Mouse (Mus musculus): ENCODE measurements at regions not wholly inside any gene's neighbourhood (a gene's known extent, or its start where the extent isn't known, plus 50 kb on each side); places are given as distances from the start of the nearest gene placed in this dataset.
"Not testable (repeated sequence)": the region's sequence is repeated elsewhere in the genome, so short reads cannot be mapped to it uniquely, and the experiment has no call there.

DNA sequence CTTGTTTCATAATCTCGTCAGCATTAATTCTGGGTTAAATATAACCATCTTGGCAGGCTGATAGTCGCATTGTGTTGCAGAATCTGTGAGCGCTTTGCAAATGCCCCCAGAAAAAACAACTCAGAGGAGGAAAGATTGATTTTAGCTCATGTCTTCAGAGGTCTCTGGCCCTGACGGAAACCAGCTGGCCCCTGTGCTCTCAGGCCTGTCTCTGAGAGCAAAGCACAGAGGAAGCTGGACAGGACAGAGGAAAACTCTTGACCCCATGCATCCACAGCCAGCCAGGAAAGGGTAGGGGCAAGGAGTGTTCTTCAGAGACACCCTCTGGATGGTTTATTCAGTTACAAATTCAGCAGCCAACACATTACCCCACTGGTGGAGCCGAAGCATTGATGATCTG lies 300.4 kb upstream of the 3110018I06Rik start:
- no peaks in the 10 kb centered on the region for H3K36me3 ChIP-seq
- peaks cover 5% of the 10 kb centered on the region; the same call in 1 of the 2 replicates for H3K27me3 ChIP-seq
- no peak for ATAC-seq (ENCODE audit: insufficient number of reproducible peaks, insufficient read depth, low FRiP score, low TSS enrichment, low read depth)
- H3K4me2 ChIP-seq, result no peak overlapping the region
- H3K9me3 ChIP-seq, result no peaks in the 10 kb centered on the region
- peaks cover 22% of the 10 kb centered on the region for H3K4me1 ChIP-seq
- H3K4me3 ChIP-seq, result no peak overlapping the region
- H3K9ac ChIP-seq, result no peak overlapping the region
- H3K27ac ChIP-seq, result no peak overlapping the region
- 77% methylated on average over 5 of the region's 5 CpGs for WGBS

DNA sequence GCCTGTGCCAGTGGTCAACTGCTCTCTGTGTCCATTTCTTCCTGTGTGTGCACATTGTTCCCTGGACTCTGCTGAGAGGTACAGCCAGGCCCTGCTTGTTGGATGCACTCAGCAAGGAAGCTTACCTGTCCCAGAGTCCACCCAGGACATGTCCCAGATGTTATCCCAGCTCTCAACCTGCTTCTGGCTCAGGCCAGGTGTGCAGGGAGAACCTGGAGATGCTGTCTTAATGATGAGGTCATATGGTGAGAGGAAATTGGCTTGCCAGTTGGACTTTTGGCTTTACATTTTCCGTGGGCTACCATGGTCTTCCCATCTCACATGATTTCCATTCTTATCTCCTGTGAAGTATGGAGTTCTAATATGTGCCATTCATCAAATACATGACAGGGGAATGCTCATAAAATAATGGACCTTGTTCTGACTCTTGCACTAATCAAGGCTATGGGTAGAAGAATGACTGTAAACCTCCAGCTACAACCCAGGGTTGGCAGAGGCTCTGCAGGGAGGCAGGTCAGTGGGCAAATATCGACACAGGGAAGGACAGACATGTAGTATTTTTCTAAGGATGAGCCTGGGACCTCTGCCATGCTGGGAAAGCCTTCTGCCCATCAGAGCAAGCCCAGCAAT lies 289.9 kb upstream of the 3110018I06Rik start:
- ATAC-seq (ENCODE audit: insufficient number of reproducible peaks, insufficient read depth, low FRiP score, low TSS enrichment, low read depth), result no peak
- no peak overlapping the region for H3K27ac ChIP-seq

DNA sequence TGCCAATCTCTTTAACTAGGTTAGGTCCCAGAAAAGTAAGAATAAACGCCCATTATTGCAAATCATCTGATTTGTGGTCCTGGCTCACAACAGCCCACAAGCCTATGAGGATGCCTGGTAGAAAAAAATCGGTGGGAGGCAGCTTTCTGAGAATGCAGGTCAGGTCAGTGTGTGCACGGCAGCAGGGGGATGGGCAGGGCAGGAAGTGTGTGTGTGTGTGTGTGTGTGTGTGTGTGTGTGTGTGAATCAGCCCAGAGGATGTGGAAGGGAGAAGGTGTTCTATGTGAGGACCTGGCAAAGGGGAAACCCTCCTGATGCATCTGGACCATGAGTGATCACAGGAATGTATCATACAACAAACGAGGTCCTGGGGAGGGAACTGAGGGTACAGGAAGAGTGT lies 287.5 kb upstream of the 3110018I06Rik start:
- Histone ChIP-seq H3K9me3 (no peaks in the 10 kb centered on the region), H3K9ac (no peak overlapping the region), H3K4me1 (no peaks in the 10 kb centered on the region), H3K27me3 (no peaks in the 10 kb centered on the region), H3K4me2 (no peak overlapping the region), H3K36me3 (no peaks in the 10 kb centered on the region), H3K4me3 (no peak overlapping the region), H3K27ac (no peak overlapping the region)
- ATAC-seq (ENCODE audit: insufficient number of reproducible peaks, insufficient read depth, low FRiP score, low TSS enrichment, low read depth), result no peak
- 50% methylated on average over 4 of the region's 4 CpGs for WGBS

More for the DNA sequence above, 289.9 kb upstream of the 3110018I06Rik start:
- H3K4me2 ChIP-seq, result no peak overlapping the region
- H3K9me3 ChIP-seq, result no peaks in the 10 kb centered on the region
- H3K4me3 ChIP-seq, result no peak overlapping the region
- H3K4me1 ChIP-seq, result no peaks in the 10 kb centered on the region
- no peak overlapping the region for H3K9ac ChIP-seq
- no peaks in the 10 kb centered on the region for H3K36me3 ChIP-seq
- WGBS, result 85% methylated on average over 2 of the region's 2 CpGs
- H3K27me3 ChIP-seq, result no peaks in the 10 kb centered on the region

DNA sequence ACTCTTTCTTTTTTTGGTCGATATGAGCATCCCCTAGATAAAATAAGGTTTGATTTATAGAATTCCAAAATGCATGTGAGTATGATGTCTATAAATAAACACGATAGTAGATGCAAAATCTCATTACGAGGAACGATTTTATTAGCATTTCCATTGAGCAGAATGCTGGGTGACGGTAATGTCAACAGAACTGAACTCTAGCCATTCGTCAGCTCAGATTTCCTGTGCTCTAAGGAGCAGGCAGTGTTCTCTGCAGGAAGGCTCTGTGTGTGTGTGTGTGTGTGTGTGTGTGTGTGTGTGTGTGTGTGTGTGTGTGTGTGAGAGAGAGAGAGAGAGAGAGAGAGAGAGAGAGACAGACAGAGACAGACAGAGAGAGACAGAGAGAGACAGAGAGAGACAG lies 279.6 kb upstream of the 3110018I06Rik start:
- not testable (repeated sequence) for H3K9ac ChIP-seq; ATAC-seq (ENCODE audit: insufficient number of reproducible peaks, insufficient read depth, low FRiP score, low TSS enrichment, low read depth); H3K9me3 ChIP-seq; H3K4me2 ChIP-seq; H3K36me3 ChIP-seq; H3K27ac ChIP-seq; H3K4me3 ChIP-seq; H3K27me3 ChIP-seq
- 34% methylated on average over 6 of the region's 6 CpGs for WGBS
- H3K4me1 ChIP-seq, result peaks cover 11% of the 10 kb centered on the region; the same call in 1 of the 2 replicates

DNA sequence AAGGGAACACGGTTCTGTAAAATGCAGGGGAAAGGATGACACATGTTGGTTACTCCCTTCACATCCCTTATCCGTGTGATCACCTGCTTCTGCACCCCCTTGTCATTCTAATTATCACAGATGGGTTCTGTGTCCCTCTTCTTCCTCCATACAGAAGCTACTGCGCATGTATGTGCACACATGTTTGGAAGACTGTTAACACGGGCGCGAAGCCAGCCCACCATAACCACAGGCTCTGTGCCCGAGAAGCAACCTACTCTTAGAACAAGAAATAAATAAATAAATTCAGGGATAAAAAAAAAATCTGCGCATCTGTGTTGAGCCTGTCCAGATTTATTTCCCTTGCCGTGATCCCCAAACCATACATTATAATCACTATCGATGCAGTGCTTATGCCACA lies 275.6 kb upstream of the 3110018I06Rik start:
- Histone ChIP-seq H3K4me2 (no peak overlapping the region), H3K4me3 (no peak overlapping the region), H3K4me1 (peaks cover 18% of the 10 kb centered on the region), H3K27ac (no peak overlapping the region), H3K36me3 (no peaks in the 10 kb centered on the region), H3K9me3 (no peaks in the 10 kb centered on the region), H3K27me3 (no peaks in the 10 kb centered on the region), H3K9ac (no peak overlapping the region)
- ATAC-seq (ENCODE audit: insufficient number of reproducible peaks, insufficient read depth, low FRiP score, low TSS enrichment, low read depth), result no peak
- WGBS, result 83% methylated on average over 10 of the region's 10 CpGs

DNA sequence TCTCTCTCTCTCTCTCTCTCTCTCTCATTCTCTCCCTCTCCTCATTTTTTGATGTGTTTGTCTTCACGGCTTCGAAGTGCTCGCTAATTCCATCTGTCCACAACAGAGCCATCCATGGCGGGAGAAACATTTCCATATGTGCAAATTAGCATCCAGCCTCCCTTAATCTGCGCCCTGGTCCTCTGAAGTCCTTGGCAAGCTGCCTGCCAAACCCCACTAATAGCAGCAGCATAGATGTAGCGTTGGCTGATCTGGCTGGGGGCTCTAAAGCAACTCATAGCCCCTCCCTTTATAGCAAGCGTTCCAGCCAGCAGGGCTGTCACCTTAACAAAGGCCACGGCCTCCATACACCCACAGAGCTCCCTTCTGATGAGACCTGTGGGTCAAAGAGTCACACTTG lies 272.3 kb upstream of the 3110018I06Rik start:
- WGBS, result 24% methylated on average over 8 of the region's 8 CpGs
- Histone ChIP-seq H3K4me3 (no peak overlapping the region), H3K9me3 (no peaks in the 10 kb centered on the region), H3K4me2 (no peak overlapping the region), H3K27me3 (no peaks in the 10 kb centered on the region), H3K4me1 (peaks cover 19% of the 10 kb centered on the region), H3K27ac (no peak overlapping the region), H3K9ac (no peak overlapping the region), H3K36me3 (no peaks in the 10 kb centered on the region)
- no peak for ATAC-seq (ENCODE audit: insufficient number of reproducible peaks, insufficient read depth, low FRiP score, low TSS enrichment, low read depth)

DNA sequence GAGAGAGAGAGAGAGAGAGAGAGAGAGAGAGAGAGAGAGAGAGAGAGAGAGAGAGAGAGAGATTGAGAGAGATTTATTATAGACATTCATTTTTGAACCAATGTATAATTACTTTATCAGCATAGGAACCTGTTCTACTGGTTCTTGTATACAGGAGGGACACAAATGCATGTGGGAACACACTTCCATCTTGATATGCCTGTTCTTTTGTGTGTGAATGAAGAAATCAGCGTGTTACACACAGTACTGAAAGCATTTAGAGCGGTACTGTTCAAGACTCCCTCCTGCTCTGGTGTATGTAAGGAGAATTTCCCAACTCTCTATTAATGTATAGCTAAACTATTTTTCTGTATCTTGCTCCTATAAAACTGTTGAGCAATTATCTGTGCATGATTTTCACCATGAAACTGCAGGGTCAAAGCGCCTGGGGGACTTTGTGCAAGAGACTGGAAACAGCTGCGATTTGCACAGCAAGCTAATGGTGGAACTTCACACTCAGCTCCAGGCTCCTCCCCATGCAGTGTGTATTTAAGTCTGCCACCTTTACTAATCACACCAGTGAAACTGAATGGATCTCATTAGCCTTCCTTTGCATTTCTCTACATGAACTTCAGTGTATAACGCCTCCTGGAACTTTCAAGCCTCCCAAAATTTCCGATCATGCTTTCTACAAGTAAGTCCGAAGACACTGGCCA lies 267.0 kb upstream of the 3110018I06Rik start:
- H3K9me3 ChIP-seq, result no peaks in the 10 kb centered on the region
- WGBS, result 74% methylated on average over 7 of the region's 7 CpGs
- peaks cover 24% of the 10 kb centered on the region for H3K4me1 ChIP-seq
- no peak for ATAC-seq (ENCODE audit: insufficient number of reproducible peaks, insufficient read depth, low FRiP score, low TSS enrichment, low read depth)
- no peaks in the 10 kb centered on the region for H3K36me3 ChIP-seq
- no peak overlapping the region for H3K27ac ChIP-seq
- H3K27me3 ChIP-seq, result no peaks in the 10 kb centered on the region
- no peak overlapping the region for H3K9ac ChIP-seq
- no peak overlapping the region for H3K4me3 ChIP-seq
- no peak overlapping the region for H3K4me2 ChIP-seq

DNA sequence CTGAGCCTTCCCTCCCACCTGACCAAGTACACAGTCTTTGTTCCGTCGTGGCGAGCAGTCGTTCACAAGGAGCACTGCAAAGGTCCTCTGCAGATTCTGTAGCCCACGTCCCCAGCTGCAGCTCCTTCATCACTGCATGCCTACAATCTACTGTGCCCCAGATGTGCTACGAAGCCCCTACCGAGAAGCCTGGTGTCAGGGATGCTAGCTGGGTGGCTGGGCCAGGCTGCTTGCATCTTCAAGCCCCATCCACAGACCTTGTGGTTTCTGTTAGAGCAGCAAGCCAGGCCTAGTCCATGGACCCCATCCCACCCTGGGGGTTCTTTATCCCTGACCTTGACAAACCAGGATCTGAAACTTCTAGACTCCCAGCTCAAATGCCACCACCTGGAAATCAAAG lies 266.3 kb upstream of the 3110018I06Rik start:
- ATAC-seq (ENCODE audit: insufficient number of reproducible peaks, insufficient read depth, low FRiP score, low TSS enrichment, low read depth), result no peak
- Histone ChIP-seq H3K9me3 (peaks cover 2% of the 10 kb centered on the region; the same call in 1 of the 2 replicates), H3K9ac (no peak overlapping the region), H3K4me2 (no peak overlapping the region), H3K27me3 (no peaks in the 10 kb centered on the region), H3K36me3 (no peaks in the 10 kb centered on the region), H3K4me1 (peaks cover 22% of the 10 kb centered on the region), H3K27ac (no peak overlapping the region), H3K4me3 (no peak overlapping the region)
- WGBS, result 68% methylated on average over 7 of the region's 7 CpGs

DNA sequence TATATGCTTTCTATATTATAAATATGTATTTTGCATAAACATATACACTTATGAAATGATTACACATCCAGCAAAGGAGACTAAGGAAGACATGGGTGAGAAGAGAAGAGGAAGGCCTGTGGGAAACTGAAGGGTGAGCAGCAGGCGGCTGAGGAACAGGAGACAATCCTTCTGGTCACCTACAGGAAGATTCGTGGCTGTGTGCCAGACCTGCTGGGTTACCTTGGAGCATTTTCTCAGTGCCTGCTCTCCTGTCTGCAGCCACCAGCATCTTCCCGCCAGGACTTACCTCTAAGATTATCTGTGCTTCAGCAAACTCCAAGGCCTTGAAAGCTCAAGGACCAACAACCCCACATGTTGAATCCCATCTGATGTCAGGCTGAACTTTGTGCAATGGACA lies 258.3 kb upstream of the 3110018I06Rik start:
- no peak overlapping the region for H3K9ac ChIP-seq
- WGBS, result 77% methylated on average over 3 of the region's 3 CpGs
- no peaks in the 10 kb centered on the region for H3K27me3 ChIP-seq
- no peak for ATAC-seq (ENCODE audit: insufficient number of reproducible peaks, insufficient read depth, low FRiP score, low TSS enrichment, low read depth)
- H3K27ac ChIP-seq, result no peak overlapping the region
- H3K4me3 ChIP-seq, result no peak overlapping the region
- 0 out of 2 replicates have a peak, but pooled peaks cover 3% of the 10 kb centered on the region for H3K4me1 ChIP-seq
- no peak overlapping the region for H3K4me2 ChIP-seq
- no peaks in the 10 kb centered on the region for H3K36me3 ChIP-seq
- peaks cover 5% of the 10 kb centered on the region; the same call in 1 of the 2 replicates for H3K9me3 ChIP-seq

DNA sequence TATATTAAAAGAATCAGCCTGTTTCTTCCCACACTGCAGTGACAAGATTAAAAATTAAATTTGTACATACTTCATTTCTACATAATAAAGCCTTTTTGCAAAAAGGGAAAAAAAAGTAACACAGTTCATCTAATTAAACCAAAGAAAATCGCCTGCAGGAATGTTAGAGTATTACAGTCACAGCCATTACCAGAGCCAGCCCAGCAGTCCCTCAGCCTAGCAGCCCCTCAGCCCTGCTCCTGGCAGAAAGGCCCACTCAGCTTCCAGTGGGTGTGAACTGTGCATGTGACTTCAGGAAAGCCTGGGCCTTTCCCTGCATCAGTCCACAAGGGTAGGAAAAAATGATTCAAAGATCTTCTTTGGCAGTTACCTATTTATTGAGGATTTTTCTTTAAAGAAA lies 256.8 kb upstream of the 3110018I06Rik start:
- H3K4me2 ChIP-seq, result no peak overlapping the region
- no peak overlapping the region for H3K4me3 ChIP-seq
- H3K36me3 ChIP-seq, result no peaks in the 10 kb centered on the region
- H3K4me1 ChIP-seq, result 0 out of 2 replicates have a peak, but pooled peaks cover 3% of the 10 kb centered on the region
- peaks cover 5% of the 10 kb centered on the region; the same call in 1 of the 2 replicates for H3K9me3 ChIP-seq
- H3K27me3 ChIP-seq, result no peaks in the 10 kb centered on the region
- H3K27ac ChIP-seq, result no peak overlapping the region
- ATAC-seq (ENCODE audit: insufficient number of reproducible peaks, insufficient read depth, low FRiP score, low TSS enrichment, low read depth), result no peak
- 13% methylated on average over 1 of the region's 1 CpGs for WGBS
- no peak overlapping the region for H3K9ac ChIP-seq

DNA sequence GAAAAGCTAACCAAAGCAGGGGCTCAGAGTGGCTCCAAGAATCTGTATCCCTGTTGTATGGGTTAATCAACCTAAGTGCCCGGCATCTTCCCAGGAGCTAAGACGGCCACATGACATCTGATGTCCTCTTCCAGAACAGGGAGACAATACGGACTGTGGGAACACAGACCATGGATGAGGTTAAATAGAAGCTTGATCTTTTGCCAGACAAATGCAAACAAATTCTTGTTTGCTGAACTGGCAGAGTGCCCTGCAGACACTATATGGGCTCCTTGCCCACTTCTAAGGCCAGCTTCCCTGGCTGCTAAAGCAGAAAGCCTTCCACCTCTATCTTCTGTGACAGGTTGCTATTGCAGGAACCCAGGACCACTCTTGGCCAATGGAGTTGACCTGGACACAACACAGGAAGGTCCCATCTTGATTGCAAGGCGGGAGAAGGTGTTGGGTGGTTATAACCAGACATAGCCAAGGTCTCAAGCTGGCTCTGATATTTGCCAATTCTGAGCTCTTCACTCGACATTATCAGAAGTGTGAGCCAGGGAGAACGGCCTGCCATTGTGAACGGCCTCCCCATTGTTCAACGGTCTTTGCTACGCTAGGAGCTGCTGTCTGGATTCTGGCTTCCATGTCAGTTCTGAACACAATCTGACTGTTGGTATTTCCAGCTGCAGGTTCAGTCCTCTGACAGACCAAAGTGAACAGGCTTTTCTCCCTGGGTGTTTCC lies 237.5 kb upstream of the 3110018I06Rik start:
- H3K27me3 ChIP-seq, result no peaks in the 10 kb centered on the region
- 69% methylated on average over 9 of the region's 9 CpGs for WGBS
- H3K27ac ChIP-seq, result no peak overlapping the region
- H3K4me3 ChIP-seq, result no peak overlapping the region
- H3K9me3 ChIP-seq, result no peaks in the 10 kb centered on the region
- no peaks in the 10 kb centered on the region for H3K36me3 ChIP-seq
- H3K4me1 ChIP-seq, result peaks cover 16% of the 10 kb centered on the region
- no peak overlapping the region for H3K9ac ChIP-seq
- ATAC-seq (ENCODE audit: insufficient number of reproducible peaks, insufficient read depth, low FRiP score, low TSS enrichment, low read depth), result no peak
- H3K4me2 ChIP-seq, result no peak overlapping the region

DNA sequence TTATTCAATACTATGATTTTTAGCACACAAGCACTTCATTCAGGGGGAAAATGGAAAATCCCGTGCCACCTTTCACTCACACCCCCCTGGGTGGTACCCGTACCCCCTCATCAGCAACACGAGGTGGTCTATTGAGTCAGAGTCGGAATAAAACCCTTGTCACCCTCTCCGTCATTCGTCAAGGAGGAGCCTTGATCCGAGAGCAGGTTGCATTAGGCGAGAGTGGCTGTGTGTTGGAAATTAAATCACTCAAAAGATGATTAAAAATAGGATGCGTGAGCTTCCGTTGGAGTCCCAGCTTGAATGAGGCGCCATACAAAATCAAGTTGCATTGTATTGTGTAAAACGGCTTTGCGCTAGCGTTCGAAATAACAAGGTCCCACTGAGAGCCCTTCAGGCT lies 236.5 kb upstream of the 3110018I06Rik start:
- 77% methylated on average over 15 of the region's 15 CpGs for WGBS
- peaks cover 16% of the 10 kb centered on the region for H3K4me1 ChIP-seq
- no peak overlapping the region for H3K4me2 ChIP-seq
- no peak overlapping the region for H3K4me3 ChIP-seq
- H3K9me3 ChIP-seq, result no peaks in the 10 kb centered on the region
- no peak overlapping the region for H3K9ac ChIP-seq
- H3K27ac ChIP-seq, result no peak overlapping the region
- no peaks in the 10 kb centered on the region for H3K27me3 ChIP-seq
- no peak for ATAC-seq (ENCODE audit: insufficient number of reproducible peaks, insufficient read depth, low FRiP score, low TSS enrichment, low read depth)
- no peaks in the 10 kb centered on the region for H3K36me3 ChIP-seq
